Mouse (Mus musculus) liver, adult 2 months (tissue): ENCODE measurements at regions not wholly inside any gene's neighbourhood (a gene's known extent, or its start where the extent isn't known, plus 50 kb on each side); places are given as distances from the start of the nearest gene placed in this dataset.

Source experiments
- DNase-seq: peaks from one replicate; pipeline ENCODE4 v3.0.0-alpha.2; 2011; ENCODE audit warnings: low read depth, low spot score; ENCODE audit errors: extremely low read depth
- H3K27ac ChIP-seq: fragments of 200-500 bp; replicated peaks from 2 replicates; pipeline ENCODE4 v1.5.1; 2012; ENCODE audit warnings: low read depth, mild to moderate bottlenecking, control low read depth, inconsistent platforms, low read length; ENCODE audit not compliant: insufficient read depth
- H3K27me3 ChIP-seq: fragments of 200-500 bp; 2 replicates; pipeline ENCODE4 v1.6.1; 2012; ENCODE audit warnings: mild to moderate bottlenecking, moderate library complexity, low read length, inconsistent platforms; ENCODE audit not compliant: control insufficient read depth, insufficient read depth
- H3K36me3 ChIP-seq: fragments of 200-500 bp; 2 replicates; pipeline ENCODE4 v1.6.1; 2012; ENCODE audit warnings: low read length, inconsistent platforms; ENCODE audit not compliant: control insufficient read depth, insufficient read depth
- H3K4me1 ChIP-seq: fragments of 200-500 bp; 2 replicates; pipeline ENCODE4 v1.6.1; 2011; ENCODE audit warnings: low read length; ENCODE audit not compliant: control insufficient read depth, insufficient read depth
- H3K4me3 ChIP-seq: fragments of 200-500 bp; 2 replicates; pipeline ENCODE4 v1.5.1; 2011; ENCODE audit warnings: low read depth, mild to moderate bottlenecking, control low read depth, low read length, moderate library complexity; ENCODE audit not compliant: insufficient read depth
- H3K79me2 ChIP-seq: fragments of 200-500 bp; 2 replicates; pipeline ENCODE4 v1.6.1; 2012; ENCODE audit warnings: inconsistent platforms, mild to moderate bottlenecking, low read length, moderate library complexity; ENCODE audit not compliant: control insufficient read depth, insufficient read depth
- H3K9ac ChIP-seq: fragments of 200-500 bp; 2 replicates; pipeline ENCODE4 v1.6.1; 2012; ENCODE audit warnings: low read depth, mild to moderate bottlenecking, control low read depth, inconsistent platforms, low read length
- CTCF ChIP-seq: fragments of 200-500 bp; IDR thresholded peaks from 2 replicates; pipeline ENCODE4 v1.5.1; 2011; ENCODE audit warnings: low read depth, low read length, control low read depth
- POLR2A ChIP-seq: fragments of 200-500 bp; IDR thresholded peaks from 2 replicates; pipeline ENCODE4 v1.6.1; 2011; ENCODE audit warnings: low read length, control low read depth; ENCODE audit not compliant: insufficient read depth; ENCODE audit errors: extremely low read depth
- WGBS: fragments of 180-500 bp; shearing (Covaris S2); methylation state at CpG from one replicate; pipeline ENCODE4 v1.1.7; 2018; 5-methylcytosine and 5-hydroxymethylcytosine counted together

DNA sequence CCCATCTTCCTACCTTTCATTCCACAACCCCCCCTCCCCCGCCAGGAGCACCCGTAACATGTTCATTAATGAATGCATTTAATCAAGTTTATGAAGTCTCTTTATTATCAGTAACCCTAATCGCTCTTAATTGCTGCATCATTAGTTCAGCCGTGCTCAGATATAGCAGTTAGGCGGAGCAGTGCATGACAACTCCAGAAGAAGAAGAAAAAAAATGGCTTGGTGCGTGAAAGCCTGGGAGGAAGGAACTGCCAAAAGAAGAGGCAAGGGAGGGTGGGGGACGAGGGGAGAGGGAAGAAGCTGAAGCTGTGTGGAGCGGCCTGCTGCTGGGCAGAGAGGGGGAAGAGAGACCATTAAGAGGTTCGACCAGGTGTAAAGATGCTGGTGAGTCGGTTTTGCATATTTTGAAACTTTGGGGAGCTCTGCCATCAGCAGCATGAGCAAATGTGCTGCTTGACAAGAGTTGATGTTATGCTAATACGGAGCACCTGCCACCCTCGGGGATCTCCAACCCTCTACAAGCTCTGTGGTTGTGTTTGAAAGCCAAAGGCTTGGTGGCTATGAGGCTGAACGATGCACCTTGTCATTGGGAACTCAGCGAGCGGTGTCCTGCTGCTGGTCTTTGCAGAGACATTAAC is 408.6 kb upstream of the Zfp703 start:
- no peak overlapping the region for H3K9ac ChIP-seq
- no peaks in the 10 kb centered on the region for H3K36me3 ChIP-seq
- no peak for TF ChIP-seq POLR2A
- no peak for TF ChIP-seq CTCF
- no peaks in the 10 kb centered on the region for H3K4me1 ChIP-seq
- no peaks in the 10 kb centered on the region for H3K79me2 ChIP-seq
- no peak overlapping the region for H3K27ac ChIP-seq
- H3K27me3 ChIP-seq = no peaks in the 10 kb centered on the region; the same call in 1 of the 2 replicates
- H3K4me3 ChIP-seq = no peak overlapping the region
- DNase-seq = no peak
- 73% methylated on average over 15 of the region's 15 CpGs for WGBS

DNA sequence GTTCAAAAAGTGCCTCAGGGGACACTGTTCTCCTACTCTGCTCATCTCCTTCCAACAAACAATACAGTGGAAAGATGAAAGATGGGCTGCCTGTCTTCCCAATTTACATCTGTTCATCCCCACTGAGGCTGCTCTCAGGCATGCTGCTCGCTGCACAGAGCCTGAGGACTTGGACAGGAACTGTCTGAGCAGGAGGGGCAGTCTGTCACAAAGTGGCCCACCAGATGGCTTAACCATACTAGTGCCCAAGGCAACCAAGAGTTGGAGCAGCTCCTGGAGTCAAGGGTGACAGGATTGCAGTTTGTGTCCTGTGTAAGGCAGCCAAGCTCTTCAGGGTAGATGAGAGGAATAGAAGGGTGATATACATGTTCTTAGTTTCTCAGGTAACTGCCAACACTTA is 388.3 kb upstream of the Zfp703 start:
- 88% methylated on average over 1 of the region's 1 CpGs for WGBS
- Histone ChIP-seq H3K4me1 (peaks cover 9% of the 10 kb centered on the region), H3K4me3 (no peak overlapping the region), H3K36me3 (no peaks in the 10 kb centered on the region), H3K27me3 (no peaks in the 10 kb centered on the region), H3K9ac (no peak overlapping the region), H3K79me2 (no peaks in the 10 kb centered on the region), H3K27ac (no peak overlapping the region)
- no peak for TF ChIP-seq POLR2A
- TF ChIP-seq CTCF = no peak
- DNase-seq = no peak

DNA sequence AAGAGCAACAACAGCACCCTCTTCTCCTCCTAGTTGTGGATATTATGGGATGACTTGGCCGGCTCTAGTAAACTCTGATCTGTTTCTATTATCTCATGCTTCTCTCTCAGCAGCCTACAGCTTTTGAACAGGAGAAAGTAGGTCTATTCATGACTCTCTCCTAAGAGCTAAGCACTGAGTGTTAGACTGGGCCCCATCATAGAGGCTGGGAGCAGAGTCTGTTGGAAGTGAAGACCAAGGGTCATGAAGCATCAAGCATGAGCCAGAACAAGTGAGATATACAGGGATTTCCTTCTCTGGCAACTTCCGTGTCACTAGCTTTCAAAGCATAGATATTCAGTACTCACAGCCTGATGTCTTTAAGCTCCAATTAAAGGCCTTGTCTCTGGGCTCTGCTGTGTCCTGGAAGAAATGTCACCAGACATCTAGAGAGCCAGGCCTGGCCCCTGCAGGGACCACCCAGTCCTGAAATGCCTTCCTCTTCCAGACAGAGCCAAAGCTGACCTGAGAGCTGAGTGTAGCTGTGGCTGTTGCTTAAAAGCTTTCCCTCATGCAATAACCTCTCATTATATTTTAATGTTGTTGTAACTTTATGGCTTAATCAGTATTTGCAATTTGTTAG is 386.4 kb upstream of the Zfp703 start:
- Histone ChIP-seq H3K27ac (no peak overlapping the region), H3K9ac (no peak overlapping the region), H3K27me3 (no peaks in the 10 kb centered on the region), H3K79me2 (no peaks in the 10 kb centered on the region), H3K4me3 (no peak overlapping the region), H3K36me3 (no peaks in the 10 kb centered on the region), H3K4me1 (peaks cover 9% of the 10 kb centered on the region)
- TF ChIP-seq CTCF = no peak
- no peak for TF ChIP-seq POLR2A
- 77% methylated on average over 2 of the region's 2 CpGs for WGBS
- no peak for DNase-seq

DNA sequence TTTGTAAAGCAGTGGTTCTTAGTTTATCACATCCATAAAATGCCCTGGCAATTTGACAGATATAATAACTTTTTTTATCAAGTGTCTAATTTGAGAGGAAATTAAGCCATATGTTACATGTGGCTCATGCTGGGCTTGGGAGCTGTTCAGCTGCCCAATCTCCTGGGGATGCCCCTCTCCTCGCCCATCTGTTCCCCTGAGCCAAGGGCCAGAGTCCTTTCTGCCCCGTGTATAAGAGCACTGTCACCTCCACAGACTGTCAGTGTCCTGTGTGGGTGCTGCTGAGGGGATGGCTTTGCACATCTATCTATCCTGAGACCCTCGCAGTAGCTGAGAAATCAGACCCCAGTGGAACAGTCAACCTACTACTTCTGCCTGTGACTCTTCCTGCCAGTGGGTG is 385.9 kb upstream of the Zfp703 start:
- no peak for DNase-seq
- 81% methylated on average over 3 of the region's 3 CpGs for WGBS
- no peak for TF ChIP-seq CTCF
- no peak for TF ChIP-seq POLR2A

DNA sequence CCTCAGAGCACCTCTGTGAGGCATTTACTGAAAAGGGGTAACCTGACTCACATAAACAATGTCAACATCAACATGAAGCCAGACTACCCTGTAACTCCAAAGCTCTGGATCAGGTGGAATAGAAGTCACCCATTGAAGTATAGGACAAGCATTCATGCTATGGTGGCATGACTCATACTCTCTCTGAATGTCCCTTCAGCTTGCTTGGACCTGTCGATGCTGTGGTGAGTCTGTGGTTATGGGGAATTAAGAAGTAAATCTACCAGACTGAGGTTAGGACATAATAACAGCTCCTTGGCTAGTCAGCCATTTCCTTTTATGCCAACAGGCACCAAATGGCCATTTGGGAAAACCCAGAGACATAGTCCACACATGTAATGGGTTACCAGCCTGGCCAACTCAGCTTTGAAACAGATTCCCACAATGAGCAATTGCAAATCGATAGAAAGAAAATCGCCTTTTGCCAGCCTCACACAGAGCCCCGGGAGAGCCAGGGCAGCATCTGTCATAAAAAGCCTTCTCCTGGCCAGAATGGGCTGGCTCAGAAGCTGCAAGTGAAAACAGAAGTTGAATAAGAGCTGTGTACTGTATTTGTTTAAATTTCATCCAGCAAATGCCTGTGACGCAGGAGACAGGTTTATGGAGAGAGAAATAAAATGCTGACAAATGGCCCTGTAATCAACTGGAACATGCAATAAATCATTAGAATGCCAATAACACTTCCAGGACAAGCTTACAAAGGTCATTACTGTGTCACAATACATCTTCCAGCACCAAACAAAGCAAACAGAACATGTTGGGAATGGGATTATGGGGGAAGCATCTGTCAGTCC is 383.4 kb upstream of the Zfp703 start:
- Histone ChIP-seq H3K27ac (peak overlapping the region; percentile 39), H3K27me3 (no peaks in the 10 kb centered on the region), H3K9ac (no peak overlapping the region; the same call in 1 of the 2 replicates), H3K4me1 (peaks cover 9% of the 10 kb centered on the region), H3K36me3 (no peaks in the 10 kb centered on the region), H3K79me2 (no peaks in the 10 kb centered on the region), H3K4me3 (no peak overlapping the region)
- TF ChIP-seq POLR2A = no peak
- peak; percentile 93 for DNase-seq
- WGBS = 28% methylated on average over 5 of the region's 5 CpGs

More for the DNA sequence above, 385.9 kb upstream of the Zfp703 start:
- Histone ChIP-seq H3K79me2 (no peaks in the 10 kb centered on the region), H3K27ac (no peak overlapping the region), H3K36me3 (no peaks in the 10 kb centered on the region), H3K27me3 (no peaks in the 10 kb centered on the region), H3K4me1 (peaks cover 9% of the 10 kb centered on the region), H3K9ac (no peak overlapping the region), H3K4me3 (no peak overlapping the region)
